Mouse (Mus musculus) embryonic fibroblast, embryonic 13.5 days (primary cell): ENCODE measurements around the gene Mcpt2.

Source experiments
- CTCF ChIP-seq: IDR thresholded peaks from 2 replicates; pipeline ENCODE4 v1.5.1; 2011; ENCODE audit warnings: mild to moderate bottlenecking, control low read depth, low read length, moderate library complexity, borderline replicate concordance; ENCODE audit not compliant: insufficient read depth
- POLR2A ChIP-seq: IDR thresholded peaks from 2 replicates; pipeline ENCODE4 v1.6.1; 2011; ENCODE audit warnings: low read depth, mild to moderate bottlenecking, control low read depth, low read length, moderate library complexity

GRCm38 (mm10) chr14:56013924-56014323 is 27.9 kb upstream of the Mcpt2 start:
- TF ChIP-seq POLR2A (no peak), CTCF (no peak)
